Mouse (Mus musculus): Measurements from ENCODE around the gene Diexf.

The Diexf gene

DNA sequence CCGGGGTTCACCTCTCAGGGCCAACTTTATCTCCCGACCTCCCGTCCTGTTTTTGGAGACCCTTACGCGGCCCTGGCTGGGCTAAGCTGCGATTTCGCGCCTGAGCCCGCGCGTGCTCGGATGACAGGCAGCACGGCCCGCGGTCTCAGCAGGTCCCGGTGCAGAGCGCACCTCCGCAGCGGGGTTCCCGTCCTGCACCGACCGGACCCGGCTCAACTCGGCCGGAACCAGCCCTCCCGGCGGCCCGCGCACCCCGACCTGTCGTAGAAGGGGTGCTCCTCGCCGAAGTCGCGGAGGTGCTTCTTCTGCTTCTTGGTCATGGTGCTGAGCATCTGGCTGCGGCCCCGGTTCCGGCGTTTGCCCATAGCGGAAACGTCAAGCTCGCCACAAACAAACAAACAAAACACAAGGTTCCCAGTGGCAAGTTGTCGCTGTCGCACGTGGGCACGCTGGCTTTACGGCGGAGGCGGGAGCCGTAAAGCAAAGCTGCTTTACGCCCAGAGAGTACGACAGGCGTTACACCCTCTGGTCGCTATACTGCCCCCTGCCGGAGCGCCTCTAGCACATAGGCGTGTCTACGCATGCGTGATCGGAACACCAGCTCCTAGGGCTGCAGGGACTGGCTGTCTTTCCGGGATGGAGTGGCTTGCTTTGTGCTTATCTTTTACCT, at the start of gene Diexf:
Gene Diexf, minus strand, starts transcription at position 487 of the 670 bp plus-strand sequence.
- DNase-seq = peak; percentile 95 to 99

DNA sequence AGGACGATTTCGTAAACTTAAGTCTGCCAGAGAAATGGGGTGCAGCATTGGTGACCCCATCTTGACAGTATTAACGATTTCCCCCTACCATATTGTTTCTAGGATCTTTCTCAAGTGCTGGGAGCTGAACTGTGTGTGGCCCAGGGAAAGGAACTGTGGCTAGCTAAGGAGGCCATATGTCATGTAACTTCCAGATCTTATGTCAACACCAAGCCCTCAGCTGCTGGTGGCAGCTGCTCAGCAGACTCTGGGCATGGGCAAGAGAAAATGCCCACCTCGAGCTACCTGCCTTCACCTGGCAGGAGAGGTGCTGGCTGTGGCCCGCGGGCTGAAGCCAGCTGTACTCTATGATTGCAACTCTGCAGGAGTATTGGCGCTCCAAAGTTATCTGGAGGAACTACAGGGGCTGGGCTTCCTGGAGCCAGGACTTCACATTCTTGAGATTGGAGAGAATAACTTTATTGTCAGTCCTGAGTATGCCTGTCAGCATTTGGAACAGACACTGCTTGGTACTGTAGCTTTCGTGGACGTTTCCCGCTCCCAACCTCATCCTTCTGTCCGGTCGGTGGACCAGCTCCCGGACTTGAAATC, 44.2 kb upstream of the Diexf start:
- no peak for DNase-seq

DNA sequence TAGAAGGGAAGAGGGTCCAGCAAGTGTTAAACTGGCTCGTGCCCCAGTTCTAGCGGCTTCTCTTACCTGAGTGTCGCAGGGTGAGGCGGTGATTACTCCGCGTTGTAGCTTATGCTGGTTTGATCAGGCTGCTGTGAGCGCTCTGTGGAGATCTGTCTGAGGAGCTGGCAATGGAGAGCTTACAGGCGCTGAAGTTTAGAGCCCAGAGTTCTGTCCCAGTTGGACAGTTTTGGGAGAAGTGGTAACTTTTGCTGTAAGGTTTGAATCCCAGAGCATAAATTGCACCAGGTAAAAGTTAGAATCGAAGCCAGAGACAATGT, 43.7 kb upstream of the Diexf start:
- no peak for DNase-seq

DNA sequence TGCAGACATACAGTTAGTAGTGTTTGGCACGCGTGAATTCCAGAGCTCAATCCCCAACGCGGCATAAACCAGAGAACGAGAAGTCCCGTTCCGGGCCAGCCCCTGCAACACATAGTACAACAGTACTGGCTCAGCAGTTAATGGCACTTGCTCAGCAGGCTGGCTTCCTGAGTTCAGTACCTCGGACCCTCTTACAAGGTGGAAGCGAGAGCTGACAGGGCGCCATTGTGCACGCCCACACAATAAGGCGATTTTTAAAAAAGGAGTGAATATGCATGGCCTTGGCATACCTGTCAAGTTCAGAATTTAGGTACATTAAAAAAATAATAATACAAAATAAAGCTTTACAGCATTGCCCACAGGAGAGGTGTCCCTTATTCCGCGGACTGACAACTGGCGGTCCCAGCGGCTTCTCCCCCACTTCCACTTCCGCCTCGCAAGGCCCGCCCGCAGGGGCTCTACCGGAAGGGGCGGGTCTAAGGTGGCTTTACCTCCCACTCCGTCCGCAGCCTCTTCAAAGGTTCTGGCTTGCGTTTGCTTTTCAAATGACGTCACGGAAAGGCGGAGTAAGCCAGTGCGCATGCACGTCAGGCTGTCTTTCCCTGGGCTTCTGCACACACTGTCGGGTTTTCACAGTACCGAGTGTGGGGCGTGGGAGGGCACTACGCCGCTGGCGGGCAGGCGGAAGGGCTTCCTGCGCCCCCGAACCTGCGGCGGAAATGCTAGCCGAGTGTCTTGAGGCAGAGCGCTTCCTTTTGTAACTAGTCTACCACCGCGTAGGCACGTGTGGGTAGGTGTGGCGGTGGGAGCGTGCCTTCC, 43.1 kb upstream of the Diexf start:
- peak; percentile 97 to 98 for DNase-seq

- DNase-seq = peak in 1 of 2 experiments; percentile 46
These were observed 39.8 kb upstream of the Diexf start for GRCm38 (mm10) chr1:193169856-193170255.

GRCm38 (mm10) chr1:193169228-193169627, 39.2 kb upstream of the Diexf start:
- DNase-seq = no peak

DNA sequence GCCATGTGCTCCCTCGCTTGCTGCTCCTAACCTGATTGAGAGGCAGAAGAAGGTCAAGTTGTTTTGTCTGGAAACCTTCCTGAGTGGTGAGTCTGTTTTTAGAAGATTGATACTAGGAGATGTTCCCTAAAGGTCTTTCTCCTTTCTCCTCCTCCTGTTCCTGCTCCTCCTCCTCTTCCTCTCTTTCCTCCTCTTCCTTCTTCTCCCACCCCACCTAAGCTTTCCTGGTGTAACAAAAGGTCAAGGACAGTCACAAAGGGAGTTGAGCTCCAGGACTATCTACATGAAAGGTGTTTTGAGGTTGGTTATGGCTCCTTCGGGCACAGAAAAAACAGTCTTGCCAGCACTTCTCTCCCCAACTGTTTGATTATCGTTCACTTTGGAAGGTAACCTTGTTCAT, 37.7 kb upstream of the Diexf start, which contains the start of gene A130010J15Rik:
Gene A130010J15Rik, plus strand, starts transcription at position 301 of the 400 bp plus-strand sequence.
- DNase-seq = no peak

DNA sequence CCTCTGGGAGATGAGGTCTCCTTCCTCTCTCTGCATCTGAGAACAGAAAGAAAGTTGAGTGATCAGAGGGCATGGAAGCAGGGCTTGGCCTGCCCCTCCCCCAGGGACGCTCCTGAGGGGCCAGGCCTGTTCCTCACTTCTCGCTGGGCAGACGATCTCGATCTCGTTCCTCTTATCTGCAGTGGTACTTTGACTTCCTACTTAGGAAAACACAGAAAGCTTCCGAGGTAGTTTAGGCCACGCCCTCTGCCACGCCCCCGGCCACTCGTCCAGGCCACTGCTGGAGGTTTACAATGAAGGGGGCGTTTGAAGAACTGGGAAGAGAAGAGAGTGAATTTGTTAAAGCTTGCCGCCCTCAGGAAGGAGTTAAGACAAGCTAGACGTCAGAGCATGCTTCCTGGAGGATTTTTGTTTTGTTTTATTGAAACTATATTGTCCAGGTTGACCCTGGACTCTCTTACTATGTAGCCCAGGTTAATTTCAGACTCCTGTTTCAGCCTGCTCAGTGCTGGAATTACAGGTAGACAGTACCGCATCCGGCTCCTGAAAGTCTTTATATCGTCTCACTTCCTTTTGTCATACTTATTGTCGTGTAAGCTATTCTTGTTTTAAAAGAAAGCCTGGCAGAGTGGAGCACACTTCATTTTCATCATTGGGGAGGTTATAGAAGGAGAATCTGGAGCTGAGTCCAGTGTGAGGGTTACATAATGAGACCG, 30.4 kb upstream of the Diexf start:
- peak; percentile 30 to 81 for DNase-seq

DNA sequence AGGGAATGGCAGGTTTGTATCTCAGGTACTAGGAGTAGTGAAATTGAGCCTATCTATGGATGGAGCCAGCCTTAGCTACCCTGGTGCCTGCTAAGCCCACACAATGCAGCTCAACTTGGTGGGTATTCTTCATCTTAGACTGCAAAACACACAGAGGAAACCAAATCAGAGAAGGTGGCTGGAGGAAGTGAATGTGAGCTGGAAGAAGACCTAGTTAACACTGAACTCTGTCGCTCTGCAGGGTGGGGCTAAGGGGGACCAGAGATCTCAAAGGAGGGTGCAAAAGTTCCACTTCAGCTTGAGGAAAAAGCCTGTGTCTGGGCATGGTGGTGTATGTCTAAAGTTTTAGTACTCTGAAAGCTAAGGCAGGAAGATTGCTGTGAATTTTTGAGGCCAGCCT, 29.5 kb upstream of the Diexf start:
- no peak for DNase-seq

- no peak for DNase-seq
These were observed 29.1 kb upstream of the Diexf start for GRCm38 (mm10) chr1:193159163-193159562.

GRCm38 (mm10) chr1:193157111-193157492, 27.0 kb upstream of the Diexf start:
- DNase-seq = peak; percentile 26 to 75

- peak; percentile 64 to 77 for DNase-seq
These were observed 26.4 kb upstream of the Diexf start for GRCm38 (mm10) chr1:193156316-193157110.

DNA sequence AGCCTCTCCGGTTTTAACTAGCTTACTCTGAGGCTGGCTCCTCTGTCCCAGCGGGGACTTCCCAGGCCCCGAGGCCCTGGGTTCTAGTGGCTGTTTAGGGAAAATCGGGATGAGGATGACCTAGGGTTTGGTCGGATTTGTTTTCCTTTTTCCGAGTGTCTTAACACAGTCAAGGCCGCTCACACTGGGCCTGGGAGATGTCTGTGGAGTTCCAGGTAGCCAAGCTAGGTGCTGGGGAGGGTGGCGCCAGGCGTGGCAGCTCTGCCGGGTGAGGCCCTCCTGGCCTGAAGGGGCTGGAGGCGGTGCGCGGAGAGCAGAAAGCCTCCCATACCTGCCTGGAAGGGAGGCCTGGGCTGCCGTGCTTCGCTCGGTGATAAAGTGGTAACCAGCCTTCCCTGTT, 23.5 kb upstream of the Diexf start:
- peak; percentile 21 to 57 for DNase-seq

GRCm38 (mm10) chr1:193152872-193153271, 22.8 kb upstream of the Diexf start, which contains the start of gene Irf6:
Gene Irf6, plus strand, starts transcription at chr1:193153111.
- peak; percentile 91 to 92 for DNase-seq

DNA sequence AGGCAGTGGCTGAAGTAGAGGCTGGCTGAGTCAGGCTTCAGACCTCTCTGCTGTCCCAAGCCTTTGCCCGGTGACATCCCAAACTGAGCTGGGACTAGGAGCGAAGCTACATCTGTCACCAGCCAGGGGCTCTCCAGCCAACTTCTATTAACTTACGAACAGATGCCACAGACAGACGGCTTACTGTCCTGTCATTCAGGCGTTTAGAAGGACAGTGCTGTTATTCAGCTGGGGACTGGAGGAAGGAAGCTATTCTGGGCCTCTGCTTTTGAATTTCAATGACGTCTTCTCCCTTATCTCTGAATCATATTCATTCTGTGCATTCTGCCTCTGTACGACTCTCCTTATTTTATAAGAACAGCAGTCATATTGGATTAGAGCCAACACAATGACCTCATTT, 21.1 kb upstream of the Diexf start:
- no peak for DNase-seq

DNA sequence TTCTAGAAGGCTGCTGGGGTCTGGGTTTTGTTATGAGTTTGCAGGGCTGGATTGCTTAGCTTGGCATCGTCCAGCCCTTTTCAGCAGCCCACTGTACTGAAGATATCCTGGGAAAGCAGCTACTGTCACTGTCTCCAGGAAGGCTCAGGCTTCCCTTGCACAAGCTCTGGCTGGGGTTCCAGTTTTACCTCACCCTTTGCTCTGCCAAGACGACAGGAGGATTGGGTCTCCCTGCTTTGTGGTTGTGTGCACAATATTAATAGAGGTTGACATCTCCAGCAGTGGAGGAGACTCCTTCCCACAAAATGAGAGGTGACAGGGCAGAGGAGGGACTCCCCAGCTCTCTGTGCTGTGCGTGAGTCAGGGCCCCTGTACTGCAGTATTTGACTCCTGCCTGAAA, 19.2 kb upstream of the Diexf start:
- DNase-seq = no peak

- DNase-seq = no peak
These were observed 16.3 kb upstream of the Diexf start for GRCm38 (mm10) chr1:193146416-193146815.

- DNase-seq = no peak
These were observed 15.0 kb upstream of the Diexf start for GRCm38 (mm10) chr1:193145101-193145500.

GRCm38 (mm10) chr1:193144516-193144915, 14.4 kb upstream of the Diexf start:
- no peak for DNase-seq

DNA sequence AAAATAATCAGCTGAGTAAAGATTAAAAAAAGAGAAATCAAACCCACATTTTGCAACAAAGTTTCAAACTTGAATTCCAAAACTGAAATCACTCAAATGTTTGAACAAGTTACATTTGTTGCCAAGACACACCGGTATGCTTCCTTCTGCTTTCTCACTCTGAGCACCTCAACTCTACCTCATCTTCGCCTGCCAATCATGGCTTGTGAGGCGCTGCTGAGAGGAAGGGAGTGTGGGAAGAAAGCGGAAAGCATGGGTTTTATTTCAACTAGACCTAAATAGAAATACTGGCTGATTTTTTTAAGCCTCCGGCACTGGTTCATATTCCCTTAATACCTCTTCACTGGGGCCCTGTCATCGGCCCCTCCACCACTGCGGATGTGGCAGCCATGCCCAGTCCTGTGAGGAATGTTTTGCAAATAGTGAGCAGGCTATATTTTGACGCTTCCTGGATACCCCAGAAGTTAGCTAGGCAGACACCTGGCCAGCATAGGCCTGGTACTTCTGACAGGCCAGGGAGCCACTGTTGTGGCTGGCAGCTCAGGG, 12.5 kb upstream of the Diexf start:
- no peak for DNase-seq

- DNase-seq = no peak
These were observed 11.0 kb upstream of the Diexf start for GRCm38 (mm10) chr1:193141118-193141517.

DNA sequence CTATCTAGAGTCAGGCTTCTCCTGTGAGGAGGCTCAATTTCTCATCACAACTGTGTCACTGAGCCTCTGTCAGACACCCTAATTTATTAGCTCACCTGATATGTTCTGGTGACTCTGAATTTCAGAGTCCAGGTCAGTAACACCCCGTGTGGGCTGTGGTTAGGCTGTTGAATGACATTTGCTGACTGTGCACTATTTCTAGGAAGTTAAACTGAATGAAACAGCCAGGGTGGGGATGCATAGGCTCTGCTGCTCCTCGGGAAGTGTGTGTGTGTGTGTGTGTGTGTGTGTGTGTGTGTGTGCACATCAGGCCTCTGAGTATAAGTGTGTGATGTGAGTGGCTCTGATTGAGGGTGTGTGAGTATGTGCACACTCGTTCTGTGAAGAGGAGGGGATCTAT, 8.6 kb upstream of the Diexf start:
- DNase-seq = peak in 1 of 2 experiments; percentile 8

Data from kidney, postnatal 36 days (tissue).